Mouse (Mus musculus): ENCODE measurements around the gene Dcdc2a.

Dcdc2a gene

GRCm38 (mm10) chr13:25094381-25094780 is 38.6 kb downstream of the Dcdc2a start:
- no peak for DNase-seq (ENCODE audit: low read depth, low spot score)

- no peak for DNase-seq (ENCODE audit: low read depth, low spot score)
These were observed 41.5 kb downstream of the Dcdc2a start for GRCm38 (mm10) chr13:25097348-25097747.

GRCm38 (mm10) chr13:25098578-25098977 is 42.8 kb downstream of the Dcdc2a start:
- no peak for DNase-seq (ENCODE audit: low read depth, low spot score)

- DNase-seq (ENCODE audit: low read depth, low spot score), result no peak
These were observed 43.7 kb downstream of the Dcdc2a start for GRCm38 (mm10) chr13:25099508-25099907.

GRCm38 (mm10) chr13:25100581-25100980 is 44.8 kb downstream of the Dcdc2a start:
- DNase-seq (ENCODE audit: low read depth, low spot score), result no peak

- DNase-seq (ENCODE audit: low read depth, low spot score), result no peak
These were observed 49.9 kb downstream of the Dcdc2a start for GRCm38 (mm10) chr13:25105671-25106070.

GRCm38 (mm10) chr13:25106740-25107139 is 50.9 kb downstream of the Dcdc2a start:
- no peak for DNase-seq (ENCODE audit: low read depth, low spot score)

- no peak for DNase-seq (ENCODE audit: low read depth, low spot score)
These were observed 52.5 kb downstream of the Dcdc2a start for GRCm38 (mm10) chr13:25108353-25108752.

GRCm38 (mm10) chr13:25110592-25111095 is 54.8 kb downstream of the Dcdc2a start:
- no peak for DNase-seq (ENCODE audit: low read depth, low spot score)

- DNase-seq (ENCODE audit: low read depth, low spot score), result peak; percentile 64
These were observed 59.7 kb downstream of the Dcdc2a start for GRCm38 (mm10) chr13:25115429-25115881.

- no peak for DNase-seq (ENCODE audit: low read depth, low spot score)
These were observed 60.2 kb downstream of the Dcdc2a start for GRCm38 (mm10) chr13:25115971-25116370.

- DNase-seq (ENCODE audit: low read depth, low spot score), result no peak
These were observed 67.0 kb downstream of the Dcdc2a start for GRCm38 (mm10) chr13:25122740-25123335.

- peak; percentile 65 for DNase-seq (ENCODE audit: low read depth, low spot score)
These were observed 71.4 kb downstream of the Dcdc2a start for GRCm38 (mm10) chr13:25127216-25127615.

- peak; percentile 66 for DNase-seq (ENCODE audit: low read depth, low spot score)
These were observed 72.0 kb downstream of the Dcdc2a start for GRCm38 (mm10) chr13:25127806-25128205.

- DNase-seq (ENCODE audit: low read depth, low spot score), result no peak
These were observed 73.0 kb downstream of the Dcdc2a start for GRCm38 (mm10) chr13:25128766-25129165.

- no peak for DNase-seq (ENCODE audit: low read depth, low spot score)
These were observed 87.3 kb downstream of the Dcdc2a start for GRCm38 (mm10) chr13:25143066-25143465.

GRCm38 (mm10) chr13:25144093-25144492 is 88.3 kb downstream of the Dcdc2a start:
- no peak for DNase-seq (ENCODE audit: low read depth, low spot score)

GRCm38 (mm10) chr13:25146232-25146631 is 90.4 kb downstream of the Dcdc2a start:
- no peak for DNase-seq (ENCODE audit: low read depth, low spot score)

GRCm38 (mm10) chr13:25150154-25150781 is 94.5 kb downstream of the Dcdc2a start:
- DNase-seq (ENCODE audit: low read depth, low spot score), result no peak

GRCm38 (mm10) chr13:25150861-25151260 is 95.1 kb downstream of the Dcdc2a start:
- DNase-seq (ENCODE audit: low read depth, low spot score), result no peak

GRCm38 (mm10) chr13:25159917-25160316 is 104.1 kb downstream of the Dcdc2a start:
- DNase-seq (ENCODE audit: low read depth, low spot score), result no peak

- DNase-seq (ENCODE audit: low read depth, low spot score), result no peak
These were observed 105.0 kb downstream of the Dcdc2a start for GRCm38 (mm10) chr13:25160804-25161203.

GRCm38 (mm10) chr13:25162594-25162993 is 106.8 kb downstream of the Dcdc2a start:
- no peak for DNase-seq (ENCODE audit: low read depth, low spot score)

Measured in telencephalon, adult 2 months (tissue).